Mouse (Mus musculus) liver, embryonic 15.5 days (tissue): ENCODE data around the gene Hormad2. TPM values are rescaled to one million over a fixed set of nuclear protein-coding genes. Genes with fewer than 3 reads are reported as not detected.

Experiments used
- ATAC-seq: fragments of 200-750 bp; cut with Nextera tagmentation; 2 replicates; pipeline ENCODE4 v1.8.0; 2017; ENCODE audit warnings: moderate number of reproducible peaks, mild to moderate bottlenecking, moderate library complexity; ENCODE audit not compliant: insufficient read depth
- H3K27ac ChIP-seq: fragments of 300-500 bp; sonication (generic); replicated peaks from 2 replicates; pipeline ENCODE4 v1.5.1; 2015; ENCODE audit warnings: mild to moderate bottlenecking, inconsistent platforms
- H3K27me3 ChIP-seq: fragments of 300-500 bp; sonication (generic); 2 replicates; pipeline ENCODE4 v1.6.1; 2015; ENCODE audit warnings: mild to moderate bottlenecking, inconsistent platforms
- H3K36me3 ChIP-seq: fragments of 300-500 bp; sonication (generic); replicated peaks from 2 replicates; pipeline ENCODE4 v1.6.1; 2015; ENCODE audit warnings: moderate library complexity, mild to moderate bottlenecking, inconsistent platforms
- H3K4me1 ChIP-seq: fragments of 300-500 bp; sonication (generic); replicated peaks from 2 replicates; pipeline ENCODE4 v1.6.1; 2015; ENCODE audit warnings: inconsistent platforms
- H3K4me2 ChIP-seq: fragments of 300-500 bp; sonication (generic); 2 replicates; pipeline ENCODE4 v1.6.1; 2015; ENCODE audit warnings: moderate library complexity, mild to moderate bottlenecking, inconsistent platforms
- H3K4me3 ChIP-seq: fragments of 300-500 bp; sonication (generic); replicated peaks from 2 replicates; pipeline ENCODE4 v1.5.1; 2015; ENCODE audit warnings: mild to moderate bottlenecking, inconsistent platforms
- H3K9ac ChIP-seq: fragments of 300-500 bp; sonication (generic); 2 replicates; pipeline ENCODE4 v1.6.1; 2015; ENCODE audit warnings: moderate library complexity, mild to moderate bottlenecking, inconsistent platforms
- H3K9me3 ChIP-seq: fragments of 300-500 bp; sonication (generic); replicated peaks from 2 replicates; pipeline ENCODE4 v1.6.1; 2016; ENCODE audit warnings: inconsistent platforms
- WGBS: fragments of 180-500 bp; shearing (Covaris S2); methylation state at CpG from one replicate; pipeline ENCODE4 v1.1.7; 2015; ENCODE audit warnings: mixed read lengths; ENCODE audit not compliant: insufficient replicate concordance; 5-methylcytosine and 5-hydroxymethylcytosine counted together
- polyA plus RNA-seq: library from polyadenylated mRNA; unstranded; fragments of >200 nt; fragmentation: Nextera tagmentation; extraction: Ambion mirVana; gene quantifications from 2 replicates; pipeline ENCODE4 v1.2.1, GENCODE M21; 2015

The Hormad2 gene
- polyA plus RNA-seq, 1 experiment from 2014 or later, result 0.18 TPM

- H3K4me2 ChIP-seq, result no peak overlapping the region
- H3K9ac ChIP-seq, result no peak overlapping the region
- H3K9me3 ChIP-seq, result no peaks in the 10 kb centered on the region
- H3K4me1 ChIP-seq, result peaks cover 9% of the 10 kb centered on the region
- H3K36me3 ChIP-seq, result no peaks in the 10 kb centered on the region
- H3K4me3 ChIP-seq, result no peak overlapping the region
- no peaks in the 10 kb centered on the region for H3K27me3 ChIP-seq
- WGBS, result 71% methylated on average over 9 of the region's 9 CpGs
- ATAC-seq, result no peak
- no peak overlapping the region for H3K27ac ChIP-seq
Measured at GRCm38 (mm10) chr11:4340109-4340779, 100.7 kb downstream of the Hormad2 start.

- Histone ChIP-seq H3K4me1 (peaks cover 12% of the 10 kb centered on the region), H3K36me3 (no peaks in the 10 kb centered on the region), H3K4me2 (no peak overlapping the region), H3K4me3 (no peak overlapping the region), H3K27ac (no peak overlapping the region), H3K27me3 (no peaks in the 10 kb centered on the region), H3K9ac (no peak overlapping the region), H3K9me3 (no peaks in the 10 kb centered on the region)
- 38% methylated on average over 1 of the region's 1 CpGs for WGBS
- no peak for ATAC-seq
Measured at GRCm38 (mm10) chr11:4339275-4339674, 101.6 kb downstream of the Hormad2 start.

- 53% methylated on average over 8 of the region's 8 CpGs for WGBS
- H3K4me3 ChIP-seq, result no peak overlapping the region
- H3K9me3 ChIP-seq, result no peaks in the 10 kb centered on the region
- peaks cover 12% of the 10 kb centered on the region for H3K4me1 ChIP-seq
- no peaks in the 10 kb centered on the region for H3K36me3 ChIP-seq
- no peak overlapping the region for H3K4me2 ChIP-seq
- H3K27ac ChIP-seq, result no peak overlapping the region
- no peaks in the 10 kb centered on the region for H3K27me3 ChIP-seq
- no peak for ATAC-seq
- H3K9ac ChIP-seq, result no peak overlapping the region
Measured at GRCm38 (mm10) chr11:4336693-4337283, 104.1 kb downstream of the Hormad2 start.

- Histone ChIP-seq H3K36me3 (no peaks in the 10 kb centered on the region), H3K9me3 (no peaks in the 10 kb centered on the region), H3K27ac (no peak overlapping the region), H3K4me1 (peaks cover 12% of the 10 kb centered on the region), H3K9ac (no peak overlapping the region), H3K4me2 (no peak overlapping the region), H3K4me3 (no peak overlapping the region), H3K27me3 (no peaks in the 10 kb centered on the region)
- ATAC-seq, result no peak
- WGBS, result 22% methylated on average over 10 of the region's 10 CpGs
Measured at GRCm38 (mm10) chr11:4335810-4336692, 104.9 kb downstream of the Hormad2 start.

GRCm38 (mm10) chr11:4332961-4333360 is 107.9 kb downstream of the Hormad2 start:
- no peak for ATAC-seq
- 47% methylated on average over 2 of the region's 2 CpGs for WGBS
- H3K4me3 ChIP-seq, result no peak overlapping the region
- no peaks in the 10 kb centered on the region for H3K27me3 ChIP-seq
- no peaks in the 10 kb centered on the region for H3K36me3 ChIP-seq
- no peak overlapping the region for H3K9ac ChIP-seq
- no peaks in the 10 kb centered on the region for H3K9me3 ChIP-seq
- peaks cover 9% of the 10 kb centered on the region for H3K4me1 ChIP-seq
- no peak overlapping the region for H3K27ac ChIP-seq
- no peak overlapping the region for H3K4me2 ChIP-seq

- no peak for ATAC-seq
- Histone ChIP-seq H3K9ac (no peak overlapping the region), H3K36me3 (no peaks in the 10 kb centered on the region), H3K4me2 (no peak overlapping the region), H3K9me3 (no peaks in the 10 kb centered on the region), H3K4me3 (no peak overlapping the region), H3K4me1 (no peaks in the 10 kb centered on the region), H3K27me3 (no peaks in the 10 kb centered on the region), H3K27ac (no peak overlapping the region)
- 42% methylated on average over 3 of the region's 3 CpGs for WGBS
Measured at GRCm38 (mm10) chr11:4328188-4328587, 112.7 kb downstream of the Hormad2 start.

- Histone ChIP-seq H3K9me3 (no peaks in the 10 kb centered on the region), H3K4me3 (no peak overlapping the region), H3K27me3 (no peaks in the 10 kb centered on the region), H3K9ac (no peak overlapping the region), H3K4me2 (no peak overlapping the region), H3K36me3 (no peaks in the 10 kb centered on the region), H3K27ac (no peak overlapping the region), H3K4me1 (no peaks in the 10 kb centered on the region)
- no peak for ATAC-seq
- 60% methylated on average over 11 of the region's 11 CpGs for WGBS
Measured at GRCm38 (mm10) chr11:4323481-4323880, 117.4 kb downstream of the Hormad2 start.

- H3K36me3 ChIP-seq, result no peaks in the 10 kb centered on the region
- H3K4me3 ChIP-seq, result no peak overlapping the region
- H3K4me1 ChIP-seq, result no peaks in the 10 kb centered on the region
- H3K27me3 ChIP-seq, result no peaks in the 10 kb centered on the region
- ATAC-seq, result no peak
- H3K9me3 ChIP-seq, result no peaks in the 10 kb centered on the region
- WGBS, result 66% methylated on average over 6 of the region's 6 CpGs
- no peak overlapping the region for H3K9ac ChIP-seq
- no peak overlapping the region for H3K27ac ChIP-seq
- no peak overlapping the region for H3K4me2 ChIP-seq
Measured at GRCm38 (mm10) chr11:4322943-4323342, 118.0 kb downstream of the Hormad2 start.

- no peaks in the 10 kb centered on the region for H3K9me3 ChIP-seq
- no peaks in the 10 kb centered on the region for H3K4me1 ChIP-seq
- no peak overlapping the region for H3K27ac ChIP-seq
- ATAC-seq, result no peak
- H3K36me3 ChIP-seq, result no peaks in the 10 kb centered on the region
- no peak overlapping the region for H3K9ac ChIP-seq
- 71% methylated on average over 4 of the region's 4 CpGs for WGBS
- H3K4me3 ChIP-seq, result no peak overlapping the region
- H3K4me2 ChIP-seq, result no peak overlapping the region
- H3K27me3 ChIP-seq, result no peaks in the 10 kb centered on the region
Measured at GRCm38 (mm10) chr11:4320876-4321275, 120.0 kb downstream of the Hormad2 start.

GRCm38 (mm10) chr11:4319212-4319955 is 121.5 kb downstream of the Hormad2 start:
- no peak overlapping the region for H3K9ac ChIP-seq
- no peak overlapping the region for H3K4me3 ChIP-seq
- H3K27me3 ChIP-seq, result no peaks in the 10 kb centered on the region
- H3K9me3 ChIP-seq, result no peaks in the 10 kb centered on the region
- WGBS, result 63% methylated on average over 14 of the region's 14 CpGs
- H3K4me1 ChIP-seq, result no peaks in the 10 kb centered on the region
- no peaks in the 10 kb centered on the region for H3K36me3 ChIP-seq
- no peak overlapping the region for H3K4me2 ChIP-seq
- H3K27ac ChIP-seq, result no peak overlapping the region
- no peak for ATAC-seq

- Histone ChIP-seq H3K4me1 (no peaks in the 10 kb centered on the region), H3K9ac (no peak overlapping the region), H3K36me3 (no peaks in the 10 kb centered on the region), H3K27me3 (no peaks in the 10 kb centered on the region), H3K27ac (no peak overlapping the region), H3K4me3 (no peak overlapping the region), H3K4me2 (no peak overlapping the region), H3K9me3 (no peaks in the 10 kb centered on the region)
- ATAC-seq, result no peak
- WGBS, result 32% methylated on average over 3 of the region's 3 CpGs
Measured at GRCm38 (mm10) chr11:4318011-4318410, 122.9 kb downstream of the Hormad2 start.
